17 mouse cellular contexts compared by ENCODE assay signal in genomic region chr7:78695200-78695599, GRCm38 (mm10). TPM values are rescaled to one million over a fixed set of nuclear protein-coding genes. Genes with fewer than 3 reads are reported as not detected.
DNase-seq lines count a peak whose midpoint lies in the region; ATAC-seq lines count a peak whose summit lies in the region.
"Had no signal": no experiment of that assay in that cellular context is flagged by ENCODE, and none has a peak within 500 bp of the region (broad histone marks: within the 10 kb centered on the region; RNA-seq: fewer than 3 reads in every experiment).

No protein-coding gene starts in this region.

- DNase-seq in c-Kit-positive CD71-positive TER-119-positive erythroid progenitor cells, embryonic 14.5 days (ENCODE audit: low spot score) = peak; percentile 2
- no peak for DNase-seq in embryo, embryonic 11 days
- no peak for DNase-seq in thymus, postnatal 4 days
- no peak for DNase-seq in layer of hippocampus, adult 9-10 months (ENCODE audit: low spot score)
- DNase-seq: adrenal gland, postnatal 10 days; adrenal gland, postnatal 25 days; cerebellum, adult 11-12 months; cerebellum, adult 2 months; cerebellum, adult 9-10 months; cerebellum, postnatal 10 days; cerebellum, postnatal 25 days had no signal

- ATAC-seq in erythroid progenitor cell, adult 5-6 weeks (replicated peaks; ENCODE audit: low FRiP score, poor library complexity, severe bottlenecking) = peak; percentile 78
- peak; percentile 92 for ATAC-seq in megakaryocyte-erythroid progenitor cell, adult 5-6 weeks (replicated peaks; ENCODE audit: low FRiP score, low TSS enrichment, poor library complexity, severe bottlenecking)
- ATAC-seq: activated CD4-positive, CD25-positive, alpha-beta regulatory T cell, adult 4 months; forebrain, embryonic 14.5 days; forebrain, embryonic 16.5 days; Patski had no signal

RNA-seq across cellular contexts. Expression of gene Ntrk3, which starts 42.6 kb away (rescaled TPM):
- not detected in 2 replicates for total RNA-seq in erythroid progenitor cell, adult 5-6 weeks (2015; ENCODE audit: low replicate concordance)
- 0.45 and 1.2 TPM in 2 replicates for total RNA-seq in erythroid progenitor cell, adult 5-6 weeks (2017; ENCODE audit: low replicate concordance)
- total RNA-seq in megakaryocyte-erythroid progenitor cell, adult 5-6 weeks (2014; fragmentation: Nextera tagmentation) = not detected in 2 replicates
- 0.50 TPM in 1 of 2 replicates, not detected in the other for total RNA-seq in megakaryocyte-erythroid progenitor cell, adult 5-6 weeks (2017)
